Mouse (Mus musculus) right cerebral cortex, postnatal 36 days (tissue): ENCODE measurements around the gene Phlpp2.
"Not testable (repeated sequence)": the region's sequence is repeated elsewhere in the genome, so short reads cannot be mapped to it uniquely, and the experiment has no call there.

Experiments
- DNase-seq, 2 experiments: peaks; one replicate each; pipeline ENCODE4 v3.0.0; 2022; ENCODE audit warnings: low spot score in 2 of 2, mixed read lengths in 1 of 2

The Phlpp2 gene

DNA sequence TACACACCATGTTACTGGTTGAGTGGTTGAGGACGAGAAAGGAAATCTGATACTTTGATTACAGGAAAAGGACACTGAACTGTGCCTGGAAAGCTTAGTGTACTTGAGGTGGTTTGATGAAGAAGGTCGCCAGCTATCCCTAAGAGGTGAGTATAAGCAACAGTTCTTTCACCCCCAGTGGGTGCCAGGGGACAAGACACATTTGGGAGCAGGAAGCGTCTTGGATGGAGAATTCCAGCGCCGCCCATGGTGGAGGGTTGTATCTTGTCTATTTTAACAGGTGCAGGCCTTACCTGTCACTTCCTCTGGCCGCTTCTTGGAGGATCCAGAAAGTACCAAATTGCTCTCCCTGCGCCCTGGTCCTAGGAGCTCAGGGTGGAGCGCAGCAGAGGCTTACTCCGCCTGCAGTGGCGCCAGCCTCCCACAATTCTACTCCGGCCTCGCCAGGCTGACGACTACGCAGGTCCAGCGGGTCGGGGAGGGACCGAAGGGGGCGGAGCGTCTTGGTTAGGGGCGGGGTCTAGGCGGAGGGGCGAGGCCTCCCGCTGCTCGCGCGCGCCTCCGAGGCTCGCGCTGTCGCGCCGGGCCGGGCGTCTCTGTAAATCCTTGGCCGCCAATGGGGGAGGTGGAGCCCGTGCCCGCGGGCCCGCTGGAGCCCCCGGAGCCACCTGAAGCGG lies at the start of gene Phlpp2:
Gene Phlpp2 (plus strand): TSS at position 540 of the 677 bp plus-strand sequence.
- DNase-seq: peak; percentile 89 to 90

DNA sequence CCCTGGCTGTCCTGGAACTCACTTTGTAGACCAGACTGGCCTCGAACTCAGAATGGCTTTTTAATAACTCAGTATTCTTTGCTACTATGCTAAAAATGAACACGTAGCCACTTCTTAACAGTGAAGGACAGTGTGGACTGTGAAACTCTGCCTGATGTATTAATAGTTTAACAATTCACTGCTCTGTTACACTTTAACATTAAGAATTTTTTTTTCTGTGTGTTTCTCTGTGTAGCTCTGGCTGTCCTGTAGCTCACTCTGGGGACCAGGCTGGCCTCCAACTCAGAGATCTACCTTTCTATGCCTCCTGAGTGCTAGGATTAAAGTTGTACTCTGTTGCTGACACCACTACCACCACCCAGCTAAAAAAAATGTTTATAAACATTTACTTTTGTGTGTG lies 44.8 kb upstream of the Phlpp2 start:
- DNase-seq: no peak

DNA sequence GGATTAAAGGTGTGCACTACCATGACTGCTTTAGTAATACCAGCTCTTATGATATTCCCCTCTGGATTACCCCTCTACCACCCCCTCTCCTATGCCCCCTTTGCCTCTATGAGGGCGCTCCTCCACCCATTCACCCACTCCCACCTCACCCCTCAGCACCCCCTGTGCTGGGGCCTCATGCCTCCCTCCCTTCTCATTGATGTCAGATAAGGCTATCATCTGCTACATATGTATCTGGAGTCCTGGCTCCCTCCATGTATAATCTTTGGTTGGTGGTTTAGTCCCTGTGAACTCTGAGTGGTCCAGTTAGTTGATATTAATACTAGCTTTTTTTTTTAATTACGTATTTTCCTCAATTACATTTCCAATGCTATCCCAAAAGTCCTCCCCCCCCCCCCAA lies 28.5 kb upstream of the Phlpp2 start:
- no peak for DNase-seq

DNA sequence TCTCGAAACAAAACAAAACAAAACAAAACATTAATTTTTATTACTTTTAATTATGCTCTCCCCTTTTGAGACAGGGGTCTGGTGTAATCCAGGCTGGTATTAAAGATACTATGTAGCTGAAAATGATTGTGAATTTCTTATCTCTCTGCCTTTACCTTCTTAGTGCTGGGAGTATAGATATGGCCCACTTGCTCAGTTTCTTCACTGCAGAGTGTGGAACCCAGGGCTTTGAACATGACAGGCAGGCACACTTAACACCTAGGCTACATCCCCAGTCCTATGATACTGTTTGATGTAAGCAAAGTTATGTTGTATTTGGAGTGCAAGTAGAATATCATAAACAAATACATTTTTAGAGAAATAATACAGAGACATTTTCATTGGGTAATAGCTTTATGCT lies 25.9 kb upstream of the Phlpp2 start:
- no peak for DNase-seq

DNA sequence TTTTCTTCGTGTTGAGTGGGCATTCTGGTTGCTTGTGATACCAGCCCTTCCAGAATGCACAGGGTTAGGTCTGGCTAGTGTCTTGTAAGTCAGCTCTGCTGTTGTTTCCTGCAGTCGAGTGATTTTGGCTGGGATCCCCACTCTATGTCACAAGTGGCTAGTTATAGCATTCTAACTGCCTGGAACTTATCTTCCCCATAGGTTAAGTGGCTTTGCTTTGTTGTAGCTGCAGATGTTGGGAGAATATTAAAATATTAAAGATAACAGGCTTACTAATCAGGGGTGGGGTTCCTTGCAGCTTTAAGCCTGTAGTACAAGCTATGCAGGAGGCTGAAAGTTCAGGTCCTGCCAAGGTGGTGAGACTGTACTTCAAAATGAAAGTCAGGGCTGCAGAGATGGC lies 20.5 kb upstream of the Phlpp2 start:
- no peak for DNase-seq

DNA sequence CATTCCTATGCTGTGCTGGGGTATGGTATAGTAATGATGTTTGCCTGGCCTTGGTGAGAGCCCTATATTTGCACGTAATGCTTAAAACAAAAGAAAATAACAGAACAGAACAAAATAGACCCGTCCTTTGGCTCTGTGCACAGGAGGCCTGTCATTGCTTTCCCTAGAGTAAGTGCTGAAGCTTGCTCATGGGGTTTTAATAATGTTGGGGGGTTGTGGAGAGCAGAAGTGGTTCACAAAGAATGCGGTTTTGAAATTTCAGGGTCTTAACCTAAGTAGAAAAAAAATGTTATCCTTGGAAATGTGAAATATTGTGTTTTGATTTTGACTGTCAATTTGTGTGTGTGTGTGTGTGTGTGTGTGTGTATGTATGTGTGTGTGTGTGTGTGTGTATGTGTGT lies 19.4 kb upstream of the Phlpp2 start:
- DNase-seq: no peak

DNA sequence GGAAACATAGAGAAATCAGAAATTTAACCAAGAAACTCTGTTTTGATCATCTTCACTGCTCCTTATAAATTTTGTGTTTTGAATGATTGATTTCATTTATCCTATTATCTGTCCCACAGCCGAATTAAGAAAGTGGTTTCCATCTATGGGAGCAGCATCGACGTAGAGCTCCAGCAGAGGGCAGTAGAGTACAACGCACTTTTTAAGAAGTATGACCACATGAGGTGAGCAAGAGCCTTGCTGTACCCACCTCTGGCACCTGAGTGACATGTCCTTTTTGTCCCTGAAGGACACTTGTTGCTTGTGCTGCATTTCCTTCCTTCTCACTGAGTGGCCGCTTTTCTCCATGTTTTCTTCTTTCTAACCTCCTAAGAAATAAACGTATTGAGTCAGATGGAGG lies 14.9 kb upstream of the Phlpp2 start:
- peak; percentile 30 to 41 for DNase-seq

DNA sequence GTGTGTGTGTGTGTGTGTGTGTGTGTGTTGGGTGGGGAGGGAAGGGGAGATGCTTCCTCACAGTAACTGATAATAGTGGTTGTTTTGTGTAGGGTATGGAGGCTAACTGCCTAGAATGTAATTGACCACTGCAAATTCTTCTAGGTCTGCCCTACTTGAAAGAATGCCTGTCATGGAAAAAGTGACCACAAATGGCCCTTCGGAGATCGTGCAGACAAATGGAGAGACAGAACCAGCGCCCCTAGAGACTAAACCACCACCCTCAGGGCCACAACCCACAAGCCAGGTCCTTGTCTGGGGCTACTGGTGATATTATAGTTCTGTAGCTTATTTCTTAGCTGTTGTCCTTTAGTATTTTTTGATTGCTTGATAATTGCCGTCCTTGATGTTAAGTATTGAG lies 13.8 kb upstream of the Phlpp2 start:
- no peak for DNase-seq

DNA sequence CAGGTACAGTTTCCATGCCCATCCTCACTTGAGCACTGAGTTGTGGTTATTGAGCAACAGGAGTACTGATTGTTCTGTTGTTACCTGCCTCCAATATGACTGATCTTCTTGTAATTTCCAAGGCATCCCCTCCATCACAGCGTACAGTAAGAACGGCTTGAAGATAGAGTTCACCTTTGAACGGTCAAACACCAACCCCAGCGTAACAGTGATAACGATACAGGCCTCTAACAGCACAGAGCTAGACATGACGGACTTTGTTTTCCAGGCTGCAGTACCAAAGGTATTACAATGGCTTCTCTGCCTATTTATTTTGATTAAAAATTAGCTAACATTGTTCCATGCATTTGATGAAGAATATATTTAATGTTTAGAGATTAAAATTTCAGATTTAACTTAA lies 12.9 kb upstream of the Phlpp2 start:
- no peak for DNase-seq

DNA sequence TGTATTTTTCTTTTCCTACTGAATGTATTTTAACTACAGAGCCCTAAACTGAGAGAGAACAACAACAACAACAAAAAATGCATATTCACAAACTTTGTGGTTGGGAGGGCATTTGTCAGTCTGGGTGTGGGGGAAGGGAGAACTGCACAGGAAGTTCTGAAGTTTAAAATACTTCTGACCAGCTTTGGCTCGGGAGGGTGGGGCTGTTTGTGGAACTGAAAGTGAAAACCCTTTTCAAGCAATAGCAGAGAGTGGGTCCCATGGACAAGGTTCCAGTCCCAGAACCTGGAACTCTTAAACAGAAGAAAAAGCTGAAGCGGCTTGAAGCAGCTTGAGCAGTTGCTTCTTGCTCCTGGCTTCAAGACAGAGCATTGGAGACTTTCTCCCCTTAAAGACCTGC lies 4.9 kb upstream of the Phlpp2 start:
- no peak for DNase-seq

DNA sequence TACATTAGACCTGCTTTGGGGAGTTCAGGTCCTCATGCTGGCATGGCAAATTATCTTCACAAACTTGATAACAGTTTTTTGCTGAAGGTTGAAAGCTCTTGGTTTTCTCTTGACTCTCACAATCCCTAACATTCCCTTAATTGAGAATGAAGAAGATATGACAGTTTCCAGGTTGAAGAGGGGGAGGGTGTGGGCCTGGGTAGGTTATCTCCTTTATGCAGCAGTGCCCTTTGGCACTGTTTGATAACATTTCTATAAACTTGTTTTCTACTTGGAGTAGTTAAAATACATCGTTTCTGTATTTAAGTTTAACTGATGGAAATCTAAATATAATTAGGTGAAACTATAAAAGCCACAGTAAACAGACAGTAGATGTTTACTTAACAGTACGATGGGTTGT lies 3.5 kb upstream of the Phlpp2 start:
- DNase-seq: no peak

DNA sequence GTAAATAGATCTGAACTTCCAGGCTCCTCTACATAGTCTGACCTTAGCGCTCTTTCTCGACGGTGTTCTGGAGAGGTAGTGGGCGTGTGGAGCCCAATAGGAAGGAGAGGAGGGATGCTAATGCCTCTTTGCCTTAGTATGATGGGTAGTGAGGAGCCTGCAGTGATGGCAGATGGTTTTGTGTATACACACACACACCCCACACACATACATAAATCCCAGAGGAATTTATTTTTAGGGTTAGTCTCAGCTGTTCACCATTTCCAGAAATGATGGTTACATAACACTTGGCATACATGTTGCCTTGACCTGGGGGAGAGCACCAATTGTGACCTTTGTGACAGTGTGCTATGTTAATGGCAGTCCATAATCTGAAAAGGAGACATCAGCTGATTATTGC lies 2.8 kb upstream of the Phlpp2 start:
- peak; percentile 14 to 34 for DNase-seq

DNA sequence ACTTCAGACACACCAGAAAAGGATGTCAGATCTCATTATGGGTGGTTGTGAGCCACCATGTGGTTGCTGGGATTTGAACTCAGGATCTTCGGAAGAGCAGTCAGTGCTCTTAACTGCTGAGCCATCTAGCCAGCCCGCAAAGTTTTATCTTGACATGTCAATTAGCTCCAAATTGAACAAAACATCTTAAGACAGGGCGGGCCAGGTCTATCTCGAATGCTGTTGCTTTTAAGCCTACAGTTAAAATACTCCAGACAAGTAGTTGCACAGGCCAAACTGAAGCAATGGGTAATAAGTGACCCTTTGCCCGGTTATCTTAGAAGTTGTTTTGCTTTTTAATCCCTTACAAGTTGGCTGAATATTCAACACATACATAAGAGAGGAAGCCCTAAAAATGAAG lies 1.7 kb upstream of the Phlpp2 start:
- DNase-seq: no peak

DNA sequence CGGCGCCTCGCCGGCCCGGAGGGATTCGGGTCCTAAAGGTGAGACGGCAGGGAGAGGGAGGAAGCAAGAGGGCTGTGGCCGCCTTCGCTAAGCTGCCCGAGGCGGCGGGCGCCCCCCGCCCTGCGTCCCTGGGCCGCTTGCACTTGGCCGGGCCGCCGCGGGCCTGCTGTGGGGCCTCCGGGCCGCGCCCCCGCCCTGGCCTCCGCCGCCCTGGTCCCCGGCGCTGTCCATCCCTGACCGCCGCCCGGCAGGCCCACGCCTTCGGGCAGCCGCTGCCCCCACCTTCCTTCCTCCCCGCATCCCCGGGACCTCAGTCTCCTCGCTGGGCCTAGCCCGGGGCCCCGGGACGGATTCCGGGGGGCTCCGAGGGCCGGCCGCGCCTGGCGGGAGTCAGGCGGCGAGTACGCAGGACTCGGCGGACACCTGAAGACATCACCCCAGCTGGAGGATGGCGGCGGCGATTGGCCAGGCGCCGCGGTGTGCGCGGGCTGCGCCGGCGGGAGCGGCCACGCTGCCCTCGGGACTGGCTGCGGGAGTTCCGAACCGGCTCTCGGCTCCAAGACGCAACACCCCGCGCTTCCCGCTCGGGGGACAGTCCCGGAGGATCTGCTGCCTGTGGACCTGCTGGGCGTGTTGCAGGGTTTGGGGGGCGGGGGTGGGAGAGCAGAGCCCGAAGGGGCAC lies 479 bp downstream of the Phlpp2 start:
- peak; percentile 39 to 48 for DNase-seq

DNA sequence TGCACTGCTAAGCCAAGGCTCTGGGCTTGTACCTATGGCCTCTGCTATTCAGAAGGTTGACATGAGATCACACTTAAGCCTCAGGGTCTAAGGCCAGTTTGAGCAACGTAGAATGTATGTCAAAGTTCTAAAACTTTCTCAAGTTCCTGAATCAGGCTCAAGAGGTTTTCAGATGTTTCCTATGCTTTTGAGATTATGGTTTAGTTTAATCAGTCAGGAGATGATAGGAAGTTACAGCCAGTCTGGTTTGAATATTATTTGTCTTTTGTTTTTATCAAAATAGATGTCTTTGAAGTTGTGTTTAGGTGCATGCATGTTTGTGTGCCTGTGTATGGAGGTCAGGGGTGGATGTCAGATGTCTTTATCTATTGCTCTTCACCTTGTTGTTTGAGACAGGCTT lies 2.7 kb downstream of the Phlpp2 start:
- DNase-seq: no peak

DNA sequence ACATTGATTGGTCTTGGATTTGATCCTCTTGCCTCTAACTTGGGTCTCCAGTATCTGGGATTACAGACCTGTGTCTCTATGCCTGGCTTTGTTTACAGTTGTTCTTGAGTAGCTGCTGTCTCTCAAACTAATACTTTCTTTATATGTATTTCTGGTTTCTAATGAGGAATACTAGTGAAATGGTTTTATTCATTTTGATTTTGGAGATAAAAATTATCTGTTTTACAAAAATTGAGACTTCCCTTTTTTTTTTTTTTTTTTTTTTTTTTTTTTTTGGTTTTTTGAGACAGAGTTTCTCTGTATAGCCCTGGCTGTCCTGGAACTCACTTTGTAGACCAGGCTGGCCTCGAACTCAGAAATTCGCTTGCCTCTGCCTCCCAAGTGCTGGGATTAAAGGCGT lies 5.5 kb downstream of the Phlpp2 start:
- not testable (repeated sequence) for DNase-seq

DNA sequence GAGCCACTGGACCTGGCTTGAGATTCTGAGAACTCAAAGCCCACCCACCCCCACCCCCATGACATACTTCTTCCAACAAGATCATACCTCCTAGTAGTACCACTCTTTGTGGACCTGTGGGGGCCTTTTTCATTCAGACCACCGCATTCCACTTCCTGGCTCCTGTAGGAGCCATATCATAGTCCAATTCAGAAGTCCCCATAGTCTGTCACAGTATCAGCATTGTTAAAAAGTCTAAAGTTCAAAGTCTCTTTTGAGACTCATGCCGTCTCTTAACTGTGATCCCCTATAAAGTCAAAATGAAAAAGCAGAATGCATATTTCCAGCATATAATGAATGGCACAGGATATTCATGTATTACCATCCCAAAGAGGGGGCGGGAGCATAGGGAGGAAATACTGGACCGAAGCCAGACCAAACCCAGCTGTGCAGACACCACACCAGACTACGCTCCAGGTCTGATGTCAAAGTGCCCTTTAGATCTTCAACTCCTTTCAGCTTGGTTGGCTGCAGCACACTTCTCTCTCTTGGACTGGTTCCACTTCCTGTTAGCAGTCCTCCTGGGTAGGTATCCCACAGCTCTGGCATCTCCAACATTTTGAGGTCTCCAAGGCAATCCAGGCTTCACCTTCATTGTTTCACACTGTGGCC lies 11.8 kb downstream of the Phlpp2 start:
- DNase-seq: no peak

DNA sequence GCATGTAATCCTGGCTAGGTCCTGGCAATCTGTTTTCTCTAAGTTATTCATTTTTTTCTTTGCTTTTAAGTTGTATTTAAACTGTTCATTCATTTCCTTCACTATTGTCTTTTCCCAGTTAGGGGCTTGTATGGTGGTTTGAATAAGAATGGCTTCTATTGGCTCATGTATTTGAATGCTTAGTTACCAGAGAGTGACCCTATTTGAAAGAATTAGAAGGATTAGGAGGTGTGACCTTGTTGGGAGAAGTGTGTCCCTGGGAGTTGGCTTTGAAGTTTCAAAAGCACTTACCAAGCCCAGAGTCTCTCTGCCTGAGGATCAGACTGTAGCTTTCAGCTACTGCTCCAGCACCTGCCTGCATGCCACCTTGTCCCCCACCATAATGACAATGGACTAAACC lies 17.0 kb downstream of the Phlpp2 start:
- DNase-seq: no peak

DNA sequence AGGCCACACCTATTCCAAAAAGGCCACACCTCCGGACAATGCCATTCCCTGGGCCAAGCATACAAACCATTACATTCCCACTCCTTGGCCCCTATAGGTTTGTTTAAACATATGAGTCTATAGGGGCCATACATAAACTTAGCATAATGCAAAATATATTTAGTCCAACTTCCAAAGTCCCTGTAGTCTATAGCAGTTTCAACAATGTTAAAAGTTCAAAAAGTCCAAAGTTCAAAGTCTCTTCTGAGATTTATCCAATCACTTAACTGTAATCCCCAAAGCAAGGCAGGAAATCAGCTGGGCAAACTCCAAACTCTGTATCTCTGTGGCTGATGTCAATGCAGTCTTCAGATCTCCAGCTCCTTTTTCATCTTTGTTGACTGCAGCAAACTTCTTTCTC lies 20.9 kb downstream of the Phlpp2 start:
- DNase-seq: no peak

DNA sequence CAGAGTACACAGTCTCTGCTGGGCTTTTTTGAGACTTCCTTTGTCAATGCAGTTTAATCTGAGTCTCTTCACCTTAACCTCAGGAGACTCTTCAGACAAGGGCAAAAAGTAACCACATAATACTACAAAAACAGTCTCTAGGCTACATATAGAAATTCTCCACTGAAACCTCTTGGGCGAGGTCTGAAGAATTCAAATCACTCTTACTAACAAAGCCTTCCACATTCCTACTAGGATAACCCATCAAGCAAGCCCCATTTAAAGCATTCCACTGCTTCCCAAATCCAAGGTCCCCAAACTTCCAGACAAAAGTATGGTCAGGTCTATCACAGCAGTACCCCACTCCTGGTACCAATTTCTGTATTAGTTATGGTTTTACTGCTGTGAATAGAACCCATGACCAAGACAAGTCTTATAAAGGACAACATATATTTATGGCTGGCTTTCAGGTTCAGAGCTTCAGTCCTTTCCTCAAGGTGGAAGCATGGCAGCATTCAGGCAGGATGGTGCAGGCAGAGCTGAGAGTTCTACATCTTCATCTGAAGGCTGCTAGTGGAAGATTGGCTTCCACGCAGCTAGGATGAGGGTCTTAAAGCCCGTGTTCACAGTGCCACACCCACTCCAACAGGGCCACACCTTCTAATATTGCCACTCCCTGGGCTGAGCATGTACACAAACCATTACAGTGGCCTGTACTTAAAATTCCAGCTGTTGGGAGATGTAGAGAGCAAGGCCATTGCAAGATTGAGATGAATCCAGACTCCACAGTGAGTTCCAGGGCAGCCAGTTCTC lies 22.6 kb downstream of the Phlpp2 start:
- DNase-seq: no peak

DNA sequence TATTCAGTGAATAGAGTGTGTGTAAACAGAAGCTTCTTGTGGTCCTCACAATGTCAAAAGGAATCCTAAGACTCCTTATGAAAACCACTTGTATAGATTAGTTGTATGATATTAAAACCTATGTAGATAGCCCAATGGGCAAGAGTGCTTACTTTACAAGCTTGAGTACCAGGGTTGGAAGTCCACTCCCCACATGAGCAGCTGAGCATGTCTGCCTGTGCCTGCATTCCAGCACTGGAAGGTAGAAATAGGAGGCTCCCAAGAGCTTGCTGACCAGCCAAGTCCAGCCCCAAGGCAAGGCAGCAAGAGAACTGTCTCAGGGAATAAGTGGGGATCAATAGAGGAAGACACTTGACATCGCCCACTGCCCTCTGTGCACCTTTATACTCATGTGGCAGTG lies 26.3 kb downstream of the Phlpp2 start:
- DNase-seq: no peak

DNA sequence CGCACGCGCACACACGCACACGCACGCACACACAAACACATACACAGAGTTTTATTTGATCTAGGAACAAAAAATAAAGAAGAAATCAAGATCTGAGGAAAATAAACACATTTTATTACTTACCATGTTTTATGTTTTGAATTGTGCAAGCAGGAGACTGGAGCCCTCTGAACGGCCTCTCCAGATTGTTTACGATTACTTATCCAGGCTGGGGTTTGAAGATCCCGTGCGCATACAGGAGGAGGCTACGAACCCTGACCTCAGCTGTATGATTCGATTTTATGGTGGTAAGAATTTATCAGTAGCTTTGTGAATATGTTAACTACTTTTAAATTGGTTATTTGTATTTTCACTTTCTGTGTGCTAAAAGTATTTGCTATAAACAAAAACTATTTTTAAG lies 27.0 kb downstream of the Phlpp2 start:
- no peak for DNase-seq
